Mouse (Mus musculus) 416B (cell line): ENCODE results near the gene Fmnl2.

Experiments used
- DNase-seq: peaks from one replicate; pipeline ENCODE4 v3.0.0; 2011; ENCODE audit warnings: low read depth

Gene Fmnl2

DNA sequence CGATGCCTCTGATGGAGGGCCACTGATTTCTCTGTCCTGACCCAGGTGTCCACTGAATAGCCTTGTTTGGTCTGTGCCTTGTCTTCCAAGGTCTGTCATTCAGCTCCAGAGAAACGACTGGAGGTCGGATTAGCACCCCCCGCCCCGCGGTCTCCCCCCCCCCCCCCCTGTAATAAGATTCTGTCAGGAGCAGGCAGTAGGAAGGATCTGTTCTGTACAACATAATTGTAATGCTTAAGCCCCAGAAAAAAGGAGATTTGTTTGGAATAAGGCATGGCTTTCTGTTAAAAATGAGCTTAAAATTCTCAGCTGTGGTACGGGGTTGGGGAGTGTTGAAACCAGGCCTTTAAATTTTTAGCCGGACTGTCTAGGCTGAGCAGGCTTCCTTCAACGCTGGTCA lies 181.1 kb downstream of the Fmnl2 start:
- DNase-seq = no peak

DNA sequence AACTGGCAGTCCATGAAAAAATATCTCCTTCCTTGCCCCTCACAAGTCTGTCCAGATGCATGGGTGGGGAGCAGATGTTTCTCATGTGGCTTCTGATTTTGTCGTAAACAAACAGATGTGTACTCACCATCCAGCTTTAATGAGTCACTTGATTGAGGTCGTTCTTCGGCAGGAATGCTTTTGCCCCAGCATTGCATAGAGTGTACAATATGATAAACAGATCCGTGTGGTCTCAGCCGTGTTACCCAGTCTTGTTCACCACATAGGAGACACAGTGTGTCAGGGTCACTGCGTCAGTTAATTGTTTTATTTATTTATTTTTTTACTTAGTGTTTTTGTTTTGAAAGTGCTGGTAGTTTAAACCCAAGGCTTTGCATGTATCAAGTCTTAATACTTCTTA lies 189.4 kb downstream of the Fmnl2 start:
- no peak for DNase-seq

DNA sequence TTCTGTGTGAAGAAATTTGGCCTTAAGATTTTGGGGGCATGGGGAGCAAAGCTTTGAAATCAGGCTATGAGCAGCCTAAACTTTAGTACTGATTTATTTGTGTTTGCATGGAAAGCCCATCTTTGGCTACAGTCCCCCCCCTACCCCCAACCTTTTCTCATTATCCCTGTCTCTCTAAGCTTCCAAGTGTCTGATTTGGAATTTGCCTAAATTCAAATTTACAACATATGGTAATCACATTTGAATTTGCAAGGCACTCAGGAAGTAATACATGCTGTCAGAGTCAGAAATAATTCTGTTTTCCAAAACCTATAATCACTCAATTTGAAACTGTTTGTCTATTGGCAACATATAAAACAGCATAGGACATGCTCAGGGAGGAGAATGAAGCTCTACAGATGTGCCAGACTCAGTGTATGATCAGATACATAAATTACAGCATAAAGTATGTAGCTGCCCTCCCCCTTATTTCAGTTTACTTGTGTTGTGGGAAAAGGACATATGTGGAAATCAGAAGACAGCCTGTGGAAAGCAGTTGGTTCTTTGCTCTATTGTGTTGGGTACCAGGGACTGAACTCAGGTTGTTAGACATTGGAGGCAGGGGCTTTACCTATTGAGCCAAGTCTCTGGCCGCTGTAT lies 190.2 kb downstream of the Fmnl2 start:
- DNase-seq = no peak

DNA sequence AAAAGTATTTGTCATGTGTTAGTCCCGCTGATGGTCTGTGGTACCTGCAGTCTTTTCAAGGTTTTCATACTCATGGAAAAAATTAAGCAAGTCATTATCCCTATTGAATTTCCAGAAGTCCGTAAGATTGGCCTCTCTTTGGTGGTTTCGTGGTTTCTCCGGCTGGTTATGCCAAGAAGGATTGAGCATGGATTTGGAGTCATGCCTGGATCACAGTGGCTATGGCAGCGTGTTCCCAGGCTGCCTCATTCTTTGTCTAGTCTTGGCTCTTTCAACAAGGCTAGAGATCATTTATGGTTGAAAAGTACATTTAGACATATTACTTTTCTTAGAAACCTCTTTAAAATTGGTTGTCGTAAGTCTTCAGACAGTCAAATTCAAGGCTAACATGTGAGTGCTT lies 192.7 kb downstream of the Fmnl2 start:
- no peak for DNase-seq

DNA sequence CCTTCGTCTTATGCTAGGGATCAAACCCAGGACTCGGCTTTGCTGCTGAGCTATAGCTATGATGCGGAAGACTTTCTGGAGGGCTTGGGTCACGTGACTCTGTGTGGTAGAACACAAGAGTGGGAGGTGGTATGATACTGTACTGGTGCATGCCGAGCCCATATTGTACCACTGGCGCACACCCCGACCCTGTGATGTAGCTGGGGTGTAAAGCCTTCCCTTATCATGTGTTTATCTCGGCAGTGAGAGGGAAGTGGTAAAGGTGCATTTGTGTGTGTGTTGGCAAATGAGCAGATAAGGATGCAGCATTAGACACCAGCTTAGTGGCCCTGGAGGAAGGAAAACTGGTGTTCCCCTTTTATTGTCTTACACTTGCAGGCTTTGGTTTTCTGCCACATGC lies 193.8 kb downstream of the Fmnl2 start:
- peak; percentile 74 for DNase-seq

DNA sequence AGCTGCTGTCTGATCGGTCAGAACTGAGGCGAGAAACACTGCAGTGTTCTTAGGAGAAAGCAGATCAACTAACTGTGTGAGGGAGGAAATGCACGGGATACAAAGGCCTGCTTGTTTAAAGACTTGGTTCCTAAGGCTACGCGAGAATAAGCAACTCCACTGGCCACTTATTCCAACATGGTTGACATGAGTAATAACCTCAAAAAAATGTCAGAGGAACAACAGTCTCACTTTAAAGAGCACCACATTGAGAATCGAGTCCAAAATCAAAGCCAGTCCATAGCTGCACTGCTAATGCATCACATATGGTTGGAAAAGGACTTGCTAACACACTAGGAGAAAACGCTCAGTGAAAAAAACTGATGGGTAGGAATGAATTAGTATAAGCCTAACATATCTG lies 196.1 kb downstream of the Fmnl2 start:
- no peak for DNase-seq

DNA sequence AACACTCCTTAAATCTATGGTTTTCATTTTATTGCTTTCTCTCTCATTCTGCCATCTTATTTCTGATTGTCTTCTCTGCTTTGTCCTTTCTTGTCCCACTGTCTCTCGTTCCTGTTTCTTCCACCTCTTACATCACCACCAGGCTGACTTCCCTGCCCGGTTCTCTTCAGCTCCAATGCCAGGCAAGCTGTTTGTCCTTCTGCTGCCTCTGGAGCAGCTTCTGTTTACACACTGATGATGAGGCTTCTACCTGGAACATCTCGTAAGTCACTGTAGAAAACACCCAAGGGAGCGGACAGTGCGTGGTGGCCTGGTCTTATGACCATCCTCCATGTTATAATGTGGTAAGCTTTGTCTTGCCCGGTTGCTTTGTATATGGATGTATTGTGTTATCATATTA lies 198.9 kb downstream of the Fmnl2 start:
- DNase-seq = no peak

DNA sequence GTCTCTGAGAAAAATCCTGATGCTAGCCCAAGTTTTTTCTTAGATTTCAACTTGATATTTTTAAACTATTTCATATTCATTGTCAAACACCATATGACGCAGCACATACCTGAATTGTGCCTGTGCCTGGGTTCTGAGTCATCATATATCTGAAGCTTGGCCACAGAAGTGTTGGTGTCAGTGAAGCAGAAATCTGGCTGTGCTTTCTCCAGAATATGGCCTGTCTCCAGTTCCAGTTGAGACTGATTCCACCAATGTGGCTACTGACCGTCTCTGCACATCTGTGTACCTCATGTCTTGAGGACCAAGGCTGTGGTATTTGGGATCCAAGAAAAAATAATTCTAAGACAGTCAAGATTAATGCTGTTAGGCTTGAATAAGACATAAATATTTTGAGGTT lies 199.6 kb downstream of the Fmnl2 start:
- no peak for DNase-seq

DNA sequence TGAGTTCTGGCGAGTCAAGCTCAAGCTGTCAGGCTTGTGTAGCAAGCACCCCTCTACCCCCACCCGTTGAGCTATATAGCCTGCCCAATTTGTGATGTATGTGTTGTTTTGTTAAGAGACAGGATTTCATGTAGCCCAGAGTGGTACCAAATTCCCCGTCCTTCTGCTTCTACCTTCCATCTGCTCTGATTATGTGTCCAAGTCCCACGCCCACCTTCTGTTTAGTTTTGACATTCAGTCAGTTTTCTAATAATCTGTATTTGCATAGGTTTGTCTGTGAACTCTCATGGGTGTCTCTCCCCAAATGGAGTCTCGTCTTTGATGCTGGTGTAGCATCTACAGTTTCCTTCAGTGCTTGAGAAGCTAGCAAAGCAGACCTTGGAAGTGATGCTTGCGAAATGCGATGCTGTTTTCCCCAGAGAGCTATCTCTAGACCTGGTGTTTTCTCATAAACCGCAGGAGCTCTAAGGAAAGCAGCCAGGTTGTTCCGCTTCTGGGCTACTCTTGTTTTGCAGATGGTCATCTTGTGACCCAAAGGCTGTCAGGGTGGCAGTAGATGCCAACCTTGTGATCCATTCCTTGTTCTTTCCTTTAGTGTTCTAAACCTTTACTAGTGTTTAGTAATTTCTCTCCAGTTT lies 203.8 kb downstream of the Fmnl2 start:
- no peak for DNase-seq

DNA sequence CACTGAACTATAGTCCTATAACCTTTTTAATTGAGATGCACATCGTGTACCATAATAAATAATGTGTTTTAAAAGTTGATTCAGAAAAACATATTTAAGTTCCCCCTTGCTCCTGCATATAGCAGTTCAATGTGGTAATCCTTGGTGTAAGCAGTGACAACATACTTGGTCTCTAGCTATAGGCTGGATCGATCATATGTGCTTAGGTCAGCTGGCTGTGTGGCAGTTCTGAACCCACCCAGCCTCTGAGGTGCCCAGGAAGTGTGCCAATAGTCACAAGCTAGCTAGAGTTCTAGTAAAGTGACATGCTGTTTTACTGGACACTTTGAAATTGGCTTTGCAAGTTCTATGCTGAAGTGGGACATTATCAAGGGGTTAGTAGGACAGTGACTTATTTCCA lies 209.3 kb downstream of the Fmnl2 start:
- no peak for DNase-seq

DNA sequence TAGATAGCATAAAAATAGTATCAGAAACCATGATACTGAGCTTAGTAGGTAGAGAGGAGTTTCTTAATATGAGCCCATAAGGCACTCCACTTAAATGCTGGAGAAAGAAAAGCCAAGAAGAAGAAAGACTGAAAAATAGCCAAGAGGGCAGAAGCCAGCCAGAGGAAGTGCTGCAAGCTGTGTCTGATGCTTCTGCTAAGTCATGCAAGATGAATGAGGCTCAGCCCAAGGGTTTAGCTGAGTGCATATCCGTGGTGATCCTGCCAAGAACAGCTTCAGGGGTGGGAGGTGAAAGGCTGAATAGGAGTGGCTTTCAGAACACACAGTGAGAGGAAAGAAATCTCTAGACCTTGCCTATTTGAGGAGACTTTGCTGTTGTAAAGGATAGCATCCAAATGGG lies 212.9 kb downstream of the Fmnl2 start:
- no peak for DNase-seq

DNA sequence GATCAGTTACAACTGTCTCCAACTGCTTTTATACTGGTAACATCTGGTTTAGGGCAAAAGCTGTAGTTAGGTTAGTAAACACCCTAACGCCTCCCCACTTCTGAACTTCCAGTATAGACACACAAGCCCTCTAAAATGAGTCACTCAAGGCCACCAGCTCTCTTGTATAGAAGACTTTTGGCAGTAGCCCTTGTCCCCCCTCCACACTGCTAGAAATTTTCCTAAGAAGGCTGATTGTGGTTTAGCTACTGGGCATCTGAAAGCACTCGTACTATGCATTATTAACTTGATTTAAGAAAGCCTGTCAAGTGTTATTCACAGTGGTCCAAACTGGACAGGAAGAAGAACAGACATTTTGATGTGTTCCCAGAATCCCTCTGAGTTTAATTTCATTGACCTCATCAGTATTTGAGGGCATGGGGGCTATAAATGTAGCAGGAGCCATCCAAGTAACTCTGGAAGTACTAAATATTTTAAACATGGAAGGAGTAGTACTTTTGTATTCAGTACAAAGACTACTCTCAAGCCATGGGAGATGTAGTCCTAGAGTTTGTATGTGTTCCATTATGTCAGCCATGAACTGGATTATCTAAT lies 222.1 kb downstream of the Fmnl2 start:
- peak; percentile 49 for DNase-seq

DNA sequence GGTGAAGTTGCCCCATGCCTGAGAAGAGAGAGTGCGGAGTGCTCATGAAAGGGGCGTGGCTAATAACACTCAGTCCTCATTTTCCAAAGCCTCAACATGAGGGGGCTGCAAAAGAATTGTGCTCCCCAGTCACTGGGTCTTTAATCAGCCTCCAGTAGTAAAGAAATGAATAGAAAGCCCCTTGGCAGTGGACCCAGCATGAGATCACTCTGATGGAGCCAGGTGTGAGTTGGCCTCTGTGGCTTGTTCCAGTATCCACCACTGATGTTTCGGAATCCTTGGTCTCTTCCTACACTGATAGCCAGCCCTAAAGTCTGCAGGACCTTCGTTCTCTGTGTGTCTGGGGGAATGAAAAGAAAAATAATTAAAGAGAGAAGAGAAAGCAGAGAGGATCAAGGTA lies 224.4 kb downstream of the Fmnl2 start:
- no peak for DNase-seq

DNA sequence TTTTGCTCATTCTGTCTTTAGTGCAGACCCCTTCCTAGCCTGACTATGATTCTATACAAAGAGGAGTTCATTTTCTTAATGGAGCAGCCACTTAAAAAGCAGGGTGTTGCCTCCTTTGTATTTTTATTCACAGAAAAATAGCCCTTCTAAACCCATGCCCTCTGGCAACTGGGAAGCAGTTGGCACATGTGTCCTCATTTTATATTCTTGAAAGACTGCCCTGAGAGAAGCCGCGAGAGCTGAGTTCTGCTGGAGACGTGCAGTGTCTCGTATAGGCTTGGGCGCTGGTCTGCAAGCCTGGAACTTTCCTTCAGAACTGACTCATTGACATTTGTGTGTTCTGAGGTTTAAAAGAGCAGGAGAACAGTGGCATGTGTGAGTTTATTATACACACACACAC lies 224.8 kb downstream of the Fmnl2 start:
- no peak for DNase-seq

DNA sequence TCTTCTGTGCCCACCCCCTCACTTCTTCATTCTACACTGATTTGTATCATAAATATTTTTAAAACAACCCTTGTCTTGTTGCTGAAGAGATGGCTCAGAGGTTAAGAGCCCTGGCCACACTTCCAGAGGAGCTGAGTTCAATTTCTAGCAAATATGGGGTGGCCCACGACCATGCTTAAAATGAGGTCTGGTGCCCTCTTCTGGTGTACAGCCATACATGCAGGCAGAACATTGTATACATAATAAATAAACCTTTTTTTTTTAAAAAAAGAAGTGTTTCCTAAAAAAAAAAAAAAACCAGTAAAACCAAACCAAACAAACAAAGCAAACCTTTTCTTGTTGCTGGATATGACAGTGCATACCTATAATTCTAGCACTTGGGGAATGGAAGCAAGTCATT lies 225.6 kb downstream of the Fmnl2 start:
- DNase-seq = peak; percentile 56

DNA sequence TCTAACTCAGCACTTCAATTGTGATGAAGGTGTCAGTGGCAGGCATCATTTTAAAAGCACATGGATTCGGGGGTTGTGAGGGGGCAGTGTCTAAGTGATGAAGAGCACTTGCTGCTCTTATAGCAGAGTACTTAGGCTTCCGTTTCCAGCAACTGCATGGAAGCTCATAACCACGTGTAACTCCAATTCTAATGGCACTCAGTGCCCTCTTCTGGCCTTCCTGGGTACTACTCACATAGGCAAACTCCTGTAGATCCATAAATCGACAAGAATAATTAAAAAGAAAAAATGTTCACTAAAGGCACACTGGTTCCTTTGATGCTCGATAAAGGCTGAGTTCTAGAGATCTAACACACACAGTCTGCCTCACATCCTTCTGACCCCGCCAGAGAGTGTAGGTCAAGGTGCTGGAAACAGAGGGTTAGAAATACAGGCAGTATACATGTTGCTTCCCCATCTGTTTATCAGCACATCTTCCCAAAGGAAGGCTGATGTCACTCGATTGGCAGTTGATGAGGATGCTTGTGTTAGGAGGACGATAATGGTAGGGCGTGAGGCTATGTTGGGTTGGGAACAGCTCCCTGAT lies 228.1 kb downstream of the Fmnl2 start:
- peak; percentile 75 for DNase-seq

DNA sequence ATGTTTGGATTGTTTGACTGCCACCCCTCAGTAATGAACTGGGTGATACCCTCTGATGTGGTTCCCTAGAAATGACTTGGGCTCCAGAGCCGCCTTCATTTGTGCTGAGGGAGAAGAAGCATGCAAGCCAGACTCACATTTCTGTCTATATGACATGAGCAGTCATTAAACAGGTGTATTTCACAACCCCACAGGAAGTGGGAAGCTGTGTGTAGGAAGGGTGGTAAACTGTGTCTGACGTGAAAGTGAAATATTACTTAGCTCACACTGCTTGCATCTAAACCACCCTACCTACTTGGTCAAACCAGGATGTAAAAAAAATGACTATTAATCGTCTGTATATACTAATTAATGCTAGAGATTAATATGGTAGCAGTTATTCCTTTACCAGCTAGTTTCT lies 231.1 kb downstream of the Fmnl2 start:
- peak; percentile 28 for DNase-seq

DNA sequence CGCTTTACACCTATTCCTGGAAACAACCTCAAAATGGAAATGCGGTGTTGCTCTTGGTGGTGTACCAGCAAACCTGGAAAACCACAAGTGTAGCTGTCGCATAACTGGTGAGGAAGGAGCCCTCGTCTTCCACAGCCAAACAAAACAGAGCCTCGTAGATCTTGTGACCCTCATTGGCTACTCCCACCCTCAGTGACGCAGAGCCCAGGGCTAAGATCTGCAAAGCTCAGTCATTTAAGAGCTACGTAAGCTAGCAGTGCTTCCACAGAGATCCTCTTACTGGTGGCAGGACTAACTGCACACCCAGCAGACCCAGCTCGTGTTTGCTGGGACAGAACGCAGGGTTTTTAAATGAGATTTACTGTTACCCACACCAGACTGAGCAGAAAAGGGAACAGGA lies 237.4 kb downstream of the Fmnl2 start:
- no peak for DNase-seq

DNA sequence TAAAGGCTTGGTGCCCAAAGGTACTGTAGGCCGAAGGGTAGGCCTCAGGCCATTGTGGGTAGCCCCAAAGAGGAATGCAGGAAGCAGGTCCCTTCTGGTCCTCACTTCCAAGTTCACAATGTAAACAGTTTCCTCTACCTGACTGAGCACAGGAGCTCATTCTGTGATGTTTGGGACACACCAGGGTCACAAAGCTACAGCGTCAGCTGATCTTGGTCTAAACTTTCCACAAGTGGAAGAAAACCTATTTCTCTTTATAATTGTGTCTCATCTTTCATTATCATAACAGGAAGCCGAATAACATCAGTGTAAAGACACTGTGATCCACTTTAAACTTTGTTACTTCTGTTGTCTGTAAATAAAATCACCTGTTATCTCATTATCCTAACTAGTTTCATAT lies 237.8 kb downstream of the Fmnl2 start:
- no peak for DNase-seq

DNA sequence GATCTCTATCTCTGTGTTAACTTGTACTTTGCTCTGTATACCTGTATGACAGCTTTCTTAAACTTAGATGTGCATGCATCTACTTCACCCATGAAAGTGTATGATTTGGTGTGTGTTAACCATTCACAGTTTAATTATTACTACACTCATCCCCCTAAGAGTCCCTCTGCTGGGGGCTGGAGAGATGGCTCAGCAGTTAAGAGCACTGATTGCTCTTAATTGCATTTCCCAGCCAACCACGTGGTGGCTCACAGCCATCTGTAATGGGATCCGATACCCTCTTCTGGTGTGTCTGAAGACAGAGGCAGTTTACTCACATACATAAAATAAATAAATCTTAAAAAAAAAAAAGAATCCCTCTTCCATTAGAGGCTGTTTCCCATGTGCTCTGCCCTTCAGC lies 242.4 kb downstream of the Fmnl2 start:
- DNase-seq = no peak

DNA sequence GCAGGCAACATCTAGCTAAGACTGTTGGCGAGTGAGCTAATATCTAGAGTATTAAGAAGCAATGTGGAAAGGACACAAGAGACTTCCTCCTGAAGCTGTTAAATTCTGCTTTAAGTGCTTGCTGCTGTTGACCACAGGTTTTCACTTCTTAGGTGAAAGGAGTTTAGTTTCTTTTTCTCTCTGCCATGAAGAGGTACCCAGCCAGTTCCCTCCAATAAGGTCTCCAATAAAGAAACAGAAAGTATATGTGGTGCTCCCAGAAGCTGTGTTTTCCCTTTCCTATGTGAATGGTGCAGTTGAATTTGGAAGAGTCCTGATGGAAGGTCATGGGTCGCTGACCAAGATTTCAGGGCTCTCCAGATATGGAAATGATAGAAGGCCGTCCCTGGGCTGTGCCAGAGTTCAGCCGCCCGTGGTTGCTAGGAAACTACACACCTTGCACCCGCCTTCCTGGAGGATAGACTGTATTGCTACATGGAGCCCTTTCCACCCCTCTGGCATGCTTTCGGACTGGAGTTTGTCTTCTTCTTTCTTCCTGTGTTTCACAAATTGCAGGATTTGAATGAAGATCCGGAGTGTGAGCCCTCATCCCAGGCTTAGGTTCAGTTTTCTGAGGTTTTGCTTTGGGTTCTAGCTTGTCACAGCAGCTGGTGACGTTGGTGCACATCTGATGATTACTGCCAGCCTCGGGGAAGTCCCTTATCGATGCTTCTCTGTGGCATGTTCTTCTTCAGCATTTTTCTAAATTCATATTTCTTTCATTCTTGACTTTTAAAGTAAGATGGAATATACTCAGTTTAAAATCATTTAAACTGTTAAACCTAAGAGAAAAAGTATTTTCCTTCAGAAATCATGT lies 244.5 kb downstream of the Fmnl2 start:
- DNase-seq = no peak

DNA sequence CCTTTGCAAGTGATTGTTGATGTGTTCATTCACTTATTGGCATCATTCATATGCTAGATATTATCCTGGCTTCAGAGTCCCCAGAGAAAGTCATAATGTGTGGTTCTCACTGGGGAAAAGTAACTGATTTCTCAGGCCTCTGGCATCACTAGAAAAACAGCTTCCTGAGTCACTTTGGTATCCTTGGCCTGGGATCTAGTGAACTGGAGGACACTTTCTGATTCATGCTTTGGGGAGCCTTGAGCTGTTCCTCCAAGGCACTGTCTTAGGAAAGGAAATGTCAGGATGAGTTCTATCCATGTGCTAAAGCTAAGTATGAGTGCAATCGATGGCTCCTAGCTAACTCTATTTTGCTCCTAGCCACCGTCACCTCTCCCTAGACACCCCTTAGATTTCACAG lies 245.2 kb downstream of the Fmnl2 start:
- DNase-seq = no peak

DNA sequence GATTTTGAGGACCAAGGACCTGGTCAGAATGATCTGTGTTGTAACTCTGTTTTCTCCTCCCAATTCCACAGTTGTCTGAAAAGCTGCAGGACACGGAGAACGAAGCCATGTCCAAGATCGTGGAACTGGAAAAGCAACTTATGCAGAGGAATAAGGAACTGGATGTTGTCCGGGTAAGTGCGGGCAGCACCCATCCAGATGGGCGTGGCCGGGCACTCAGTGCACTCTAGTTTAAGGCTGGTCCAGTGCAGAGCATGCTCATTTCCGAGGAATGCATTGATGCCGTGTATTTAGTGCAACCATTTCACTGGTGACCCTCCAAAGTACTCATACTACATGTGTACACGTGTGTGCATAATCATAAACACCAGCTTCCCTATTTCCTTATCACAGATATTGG lies 247.7 kb downstream of the Fmnl2 start:
- DNase-seq = no peak
